Comparison of ENCODE assay signal across 8 mouse cellular contexts in the genomic region with DNA sequence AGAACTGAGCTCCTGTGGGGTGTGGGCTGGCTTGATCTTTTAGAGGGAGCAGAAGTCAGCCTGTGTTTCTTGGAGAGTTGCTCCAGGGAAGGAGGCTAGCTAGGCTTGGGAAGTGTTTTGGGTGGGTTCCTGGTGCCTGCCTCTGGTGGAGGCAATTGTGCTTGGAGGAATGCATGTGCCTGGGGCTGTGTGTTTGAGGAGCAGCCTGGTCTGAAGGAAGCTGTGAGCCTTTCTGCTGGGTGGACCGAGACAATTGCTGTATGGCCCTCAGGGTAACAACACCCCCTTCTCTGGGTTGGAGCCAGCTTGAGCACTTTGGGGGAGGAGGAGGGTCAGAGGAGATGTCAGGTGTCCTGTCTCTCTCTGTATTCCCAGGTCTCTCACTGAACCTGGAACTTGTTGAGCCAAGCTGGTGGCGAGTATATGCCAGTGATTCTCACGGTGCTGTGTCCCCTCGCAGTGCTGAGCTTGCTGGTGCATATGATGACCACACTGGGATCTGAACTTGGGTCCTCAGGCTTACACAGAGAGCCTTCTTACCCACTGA. TPM values are rescaled to one million over a fixed set of nuclear protein-coding genes. Genes with fewer than 3 reads are reported as not detected.
DNase-seq lines count a peak whose midpoint lies in the region; ATAC-seq and TF ChIP-seq lines count a peak whose summit lies in the region.

No protein-coding gene starts in this region.

- H3K4me2 ChIP-seq in embryonic facial prominence, embryonic 11.5 days (ENCODE audit: low read depth, low read length): peak overlapping the region; percentile 84
- H3K4me2 ChIP-seq in hindbrain, embryonic 16.5 days (ENCODE audit: low read length): peak overlapping the region; percentile 98
- peak overlapping the region; percentile 95 for H3K4me2 ChIP-seq in midbrain, embryonic 14.5 days (ENCODE audit: low read length)

- 69% methylated on average over 4 of the region's 4 CpGs for WGBS in kidney, adult 2 months
- 54% methylated on average over 4 of the region's 4 CpGs for WGBS in embryonic facial prominence, embryonic 11.5 days
- 68% methylated on average over 4 of the region's 4 CpGs for WGBS in hindbrain, embryonic 16.5 days
- 70% methylated on average over 4 of the region's 4 CpGs for WGBS in midbrain, embryonic 14.5 days

- no peaks in the 10 kb centered on the region for H3K36me3 ChIP-seq in kidney, adult 2 months (ENCODE audit: control insufficient read depth, insufficient read depth, low read length)
- H3K36me3 ChIP-seq in embryonic facial prominence, embryonic 11.5 days (replicated peaks; ENCODE audit: control insufficient read depth, insufficient read depth, low read depth, low read length): no peaks in the 10 kb centered on the region
- H3K36me3 ChIP-seq in hindbrain, embryonic 16.5 days (ENCODE audit: control insufficient read depth, insufficient read depth, low read length): no peaks in the 10 kb centered on the region
- H3K36me3 ChIP-seq in midbrain, embryonic 14.5 days (ENCODE audit: control insufficient read depth, insufficient read depth, low read length): no peaks in the 10 kb centered on the region

- H3K27me3 ChIP-seq in kidney, adult 2 months (replicated peaks; ENCODE audit: control insufficient read depth, insufficient read depth, low read length): no peaks in the 10 kb centered on the region
- H3K27me3 ChIP-seq in embryonic facial prominence, embryonic 11.5 days (ENCODE audit: control insufficient read depth, insufficient read depth, low read length): no peaks in the 10 kb centered on the region
- H3K27me3 ChIP-seq in hindbrain, embryonic 16.5 days (replicated peaks; ENCODE audit: control insufficient read depth, insufficient read depth, low read length): no peaks in the 10 kb centered on the region
- no peaks in the 10 kb centered on the region for H3K27me3 ChIP-seq in midbrain, embryonic 14.5 days (ENCODE audit: control insufficient read depth, insufficient read depth, low read length)

- H3K4me1 ChIP-seq in kidney, adult 2 months (ENCODE audit: control insufficient read depth, insufficient read depth, low read length): peaks cover 33% of the 10 kb centered on the region
- peaks cover 10% of the 10 kb centered on the region for H3K4me1 ChIP-seq in embryonic facial prominence, embryonic 11.5 days (ENCODE audit: control insufficient read depth, insufficient read depth, low read length)
- H3K4me1 ChIP-seq in hindbrain, embryonic 16.5 days (ENCODE audit: control insufficient read depth, insufficient read depth, low read depth, low read length): peaks cover 21% of the 10 kb centered on the region
- peaks cover 14% of the 10 kb centered on the region for H3K4me1 ChIP-seq in midbrain, embryonic 14.5 days (ENCODE audit: control insufficient read depth, insufficient read depth, low read length)

- no peaks in the 10 kb centered on the region for H3K9me3 ChIP-seq in embryonic facial prominence, embryonic 11.5 days (replicated peaks; ENCODE audit: control insufficient read depth, low read length)
- no peaks in the 10 kb centered on the region for H3K9me3 ChIP-seq in hindbrain, embryonic 16.5 days (ENCODE audit: control insufficient read depth, low read length)
- H3K9me3 ChIP-seq in midbrain, embryonic 14.5 days (ENCODE audit: control insufficient read depth, low read length): no peaks in the 10 kb centered on the region

- peak overlapping the region; percentile 68 for H3K9ac ChIP-seq in embryonic facial prominence, embryonic 11.5 days (replicated peaks; ENCODE audit: low read length)
- 0 out of 2 replicates have a peak overlapping the region, but pooled peaks have one; percentile 9 for H3K9ac ChIP-seq in hindbrain, embryonic 16.5 days (ENCODE audit: low read depth, low read length)
- H3K9ac ChIP-seq in midbrain, embryonic 14.5 days (replicated peaks; ENCODE audit: low read length): no peak overlapping the region; the same call in 1 of the 2 replicates

- no peak for ATAC-seq in embryonic facial prominence, embryonic 11.5 days (replicated peaks; ENCODE audit: insufficient number of reproducible peaks, low FRiP score, low TSS enrichment, low read depth)
- no peak for ATAC-seq in hindbrain, embryonic 16.5 days
- ATAC-seq in midbrain, embryonic 14.5 days (ENCODE audit: low FRiP score, low TSS enrichment): no peak
- ATAC-seq in frontal cortex, adult (ENCODE audit: low TSS enrichment): no peak

- TF ChIP-seq POLR2A in kidney, adult 2 months (IDR thresholded peaks at IDR 0.05; ENCODE audit: low read depth, low read length): no peak

- DNase-seq in kidney, adult 2 months: peak; percentile 9
- DNase-seq in kidney, postnatal 14 days: no peak
- no peak for DNase-seq in embryonic facial prominence, embryonic 11.5 days (ENCODE audit: low spot score)
- DNase-seq in midbrain, embryonic 14.5 days: no peak
- DNase-seq in left cerebral cortex, adult 9 months (ENCODE audit: low spot score in 2 of 2): no peak
- no peak for DNase-seq in urinary bladder, postnatal 4 days (ENCODE audit: low spot score in 2 of 2)

- peak overlapping the region; percentile 47 for H3K4me3 ChIP-seq in kidney, adult 2 months (ENCODE audit: insufficient read depth, low read depth, low read length)
- H3K4me3 ChIP-seq in embryonic facial prominence, embryonic 11.5 days (ENCODE audit: low read depth, low read length): peak overlapping the region; percentile 55
- H3K4me3 ChIP-seq in hindbrain, embryonic 16.5 days (ENCODE audit: low read length): peak overlapping the region; percentile 70
- peak overlapping the region; percentile 58 for H3K4me3 ChIP-seq in midbrain, embryonic 14.5 days (replicated peaks; ENCODE audit: low read depth, low read length)

- H3K27ac ChIP-seq in kidney, adult 2 months (ENCODE audit: insufficient read depth, low read depth, low read length): no peak overlapping the region
- no peak overlapping the region for H3K27ac ChIP-seq in embryonic facial prominence, embryonic 11.5 days (replicated peaks; ENCODE audit: low read depth, low read length)
- no peak overlapping the region for H3K27ac ChIP-seq in hindbrain, embryonic 16.5 days (ENCODE audit: low read depth, low read length)
- H3K27ac ChIP-seq in midbrain, embryonic 14.5 days (replicated peaks; ENCODE audit: low read depth, low read length): no peak overlapping the region

- no peak for TF ChIP-seq CTCF in kidney, adult 2 months (conservative IDR thresholded peaks at IDR 0.05; ENCODE audit: insufficient read depth, insufficient read length, low read depth, low read length)

RNA-seq across cellular contexts. Expression of a gene that starts 17.8 kb away (rescaled TPM):
- 66.0 and 90.9 TPM in 2 replicates for polyA plus RNA-seq in kidney, adult 2 months (2012; rRNA removed)
- 53.8 and 56.4 TPM in 2 replicates for polyA plus RNA-seq in embryonic facial prominence, embryonic 11.5 days (2014; fragmentation: Nextera tagmentation; extraction: Ambion mirVana)
- 22.1 and 25.6 TPM in 2 replicates for polyA plus RNA-seq in hindbrain, embryonic 16.5 days (2015; fragmentation: Nextera tagmentation; extraction: Ambion mirVana)
- polyA plus RNA-seq in midbrain, embryonic 14.5 days (2014; fragmentation: Nextera tagmentation; extraction: Ambion mirVana): 13.3 and 19.2 TPM in 2 replicates

RNA-seq across cellular contexts. Expression of a gene that starts 17.9 kb away (rescaled TPM):
- polyA plus RNA-seq in kidney, adult 2 months (2012; rRNA removed): 0.33 and 0.38 TPM in 2 replicates
- 1.7 and 1.9 TPM in 2 replicates for polyA plus RNA-seq in embryonic facial prominence, embryonic 11.5 days (2014; fragmentation: Nextera tagmentation; extraction: Ambion mirVana)
- polyA plus RNA-seq in hindbrain, embryonic 16.5 days (2015; fragmentation: Nextera tagmentation; extraction: Ambion mirVana): 2.5 and 3.2 TPM in 2 replicates
- 2.1 and 2.5 TPM in 2 replicates for polyA plus RNA-seq in midbrain, embryonic 14.5 days (2014; fragmentation: Nextera tagmentation; extraction: Ambion mirVana)

RNA-seq across cellular contexts. Expression of a gene that starts 22.1 kb away (rescaled TPM):
- 382 and 459 TPM in 2 replicates for polyA plus RNA-seq in kidney, adult 2 months (2012; rRNA removed)
- polyA plus RNA-seq in embryonic facial prominence, embryonic 11.5 days (2014; fragmentation: Nextera tagmentation; extraction: Ambion mirVana): 3.7 TPM in 2 replicates
- 39.7 and 42.1 TPM in 2 replicates for polyA plus RNA-seq in hindbrain, embryonic 16.5 days (2015; fragmentation: Nextera tagmentation; extraction: Ambion mirVana)
- 15.4 and 17.8 TPM in 2 replicates for polyA plus RNA-seq in midbrain, embryonic 14.5 days (2014; fragmentation: Nextera tagmentation; extraction: Ambion mirVana)

RNA-seq across cellular contexts. Expression of a gene that starts 38.9 kb away (rescaled TPM):
- polyA plus RNA-seq in kidney, adult 2 months (2012; rRNA removed): 8,110 and 8,726 TPM in 2 replicates
- polyA plus RNA-seq in embryonic facial prominence, embryonic 11.5 days (2014; fragmentation: Nextera tagmentation; extraction: Ambion mirVana): 1,303 and 1,312 TPM in 2 replicates
- 1,751 and 1,961 TPM in 2 replicates for polyA plus RNA-seq in hindbrain, embryonic 16.5 days (2015; fragmentation: Nextera tagmentation; extraction: Ambion mirVana)
- polyA plus RNA-seq in midbrain, embryonic 14.5 days (2014; fragmentation: Nextera tagmentation; extraction: Ambion mirVana): 1,308 and 1,477 TPM in 2 replicates
